22 mouse cellular contexts compared by ENCODE assay signal in genomic region chrX:134384896-134385295, GRCm38 (mm10).
"Had no signal": no experiment of that assay in that cellular context is flagged by ENCODE, and none has a peak within 500 bp of the region (broad histone marks: within the 10 kb centered on the region; RNA-seq: fewer than 3 reads in every experiment).

No protein-coding gene starts in this region.

- H3K27ac ChIP-seq: kidney, embryonic 15.5 days; limb, embryonic 12.5 days; limb, embryonic 15.5 days; liver, embryonic 15.5 days; lung, embryonic 15.5 days; midbrain, embryonic 10.5 days; neural tube, embryonic 12.5 days; neural tube, embryonic 15.5 days; stomach, embryonic 15.5 days had no signal

- DNase-seq: kidney, adult 2 months; kidney, postnatal 10 days; kidney, postnatal 36 days; left cerebral cortex, postnatal 4 days; lung, adult 18-20 months; lung, postnatal 10 days; lung, postnatal 36 days; midbrain, embryonic 14.5 days; right cerebral cortex, adult 18-20 months; right cerebral cortex, postnatal 14 days; right cerebral cortex, postnatal 4 days; thymus, postnatal 25 days had no signal

- H3K4me3 ChIP-seq: kidney, embryonic 15.5 days; limb, embryonic 12.5 days; limb, embryonic 15.5 days; liver, embryonic 15.5 days; lung, embryonic 15.5 days; megakaryocyte, embryonic 14.5 days; midbrain, embryonic 10.5 days; neural tube, embryonic 12.5 days; neural tube, embryonic 15.5 days; stomach, embryonic 15.5 days had no signal

- H3K4me1 ChIP-seq: kidney, embryonic 15.5 days; limb, embryonic 12.5 days; limb, embryonic 15.5 days; liver, embryonic 15.5 days; lung, embryonic 15.5 days; megakaryocyte, embryonic 14.5 days; midbrain, embryonic 10.5 days; neural tube, embryonic 12.5 days; neural tube, embryonic 15.5 days; stomach, embryonic 15.5 days had no signal

- H3K9ac ChIP-seq: kidney, embryonic 15.5 days; limb, embryonic 12.5 days; limb, embryonic 15.5 days; liver, embryonic 15.5 days; lung, embryonic 15.5 days; neural tube, embryonic 12.5 days; neural tube, embryonic 15.5 days; stomach, embryonic 15.5 days had no signal

- H3K36me3 ChIP-seq: kidney, embryonic 15.5 days; limb, embryonic 12.5 days; limb, embryonic 15.5 days; liver, embryonic 15.5 days; lung, embryonic 15.5 days; midbrain, embryonic 10.5 days; neural tube, embryonic 12.5 days; neural tube, embryonic 15.5 days; stomach, embryonic 15.5 days had no signal

- H3K9me3 ChIP-seq: kidney, embryonic 15.5 days; limb, embryonic 12.5 days; limb, embryonic 15.5 days; liver, embryonic 15.5 days; lung, embryonic 15.5 days; megakaryocyte, embryonic 14.5 days; midbrain, embryonic 10.5 days; neural tube, embryonic 12.5 days; neural tube, embryonic 15.5 days; stomach, embryonic 15.5 days had no signal

- H3K27me3 ChIP-seq: limb, embryonic 15.5 days; liver, embryonic 15.5 days; lung, embryonic 15.5 days; neural tube, embryonic 12.5 days; neural tube, embryonic 15.5 days; stomach, embryonic 15.5 days had no signal
